Mouse (Mus musculus) midbrain, embryonic 12.5 days (tissue): ENCODE data around the gene Adgra1. TPM values are rescaled to one million over a fixed set of nuclear protein-coding genes. Genes with fewer than 3 reads are reported as not detected.
A peak's percentile ranks its signal among the peaks of the same experiment; 100 is the strongest.

Source experiments
- ATAC-seq: fragments of 200-750 bp; cut with Nextera tagmentation; 2 replicates; pipeline ENCODE4 v1.8.0; 2017; ENCODE audit warnings: low read depth, moderate TSS enrichment, moderate library complexity; ENCODE audit not compliant: low FRiP score
- H3K27ac ChIP-seq: fragments of 300-500 bp; sonication (generic); replicated peaks from 2 replicates; pipeline ENCODE4 v1.5.1; 2016; ENCODE audit warnings: mild to moderate bottlenecking
- H3K27me3 ChIP-seq: fragments of 300-500 bp; sonication (generic); 2 replicates; pipeline ENCODE4 v1.6.1; 2016; ENCODE audit warnings: mild to moderate bottlenecking
- H3K36me3 ChIP-seq: fragments of 300-500 bp; sonication (generic); 2 replicates; pipeline ENCODE4 v1.6.1; 2016
- H3K4me1 ChIP-seq: fragments of 300-500 bp; sonication (generic); 2 replicates; pipeline ENCODE4 v1.6.1; 2016
- H3K4me2 ChIP-seq: fragments of 300-500 bp; sonication (generic); replicated peaks from 2 replicates; pipeline ENCODE4 v1.6.1; 2016; ENCODE audit warnings: mild to moderate bottlenecking, moderate library complexity
- H3K4me3 ChIP-seq: fragments of 300-500 bp; sonication (generic); 2 replicates; pipeline ENCODE4 v1.5.1; 2016; ENCODE audit warnings: mild to moderate bottlenecking
- H3K9ac ChIP-seq: fragments of 300-500 bp; sonication (generic); replicated peaks from 2 replicates; pipeline ENCODE4 v1.6.1; 2016; ENCODE audit warnings: mild to moderate bottlenecking, moderate library complexity
- H3K9me3 ChIP-seq: fragments of 300-500 bp; sonication (generic); 2 replicates; pipeline ENCODE4 v1.6.1; 2016; ENCODE audit warnings: mild to moderate bottlenecking
- whole genome bisulfite sequencing: fragments of 180-500 bp; shearing (Covaris S2); methylation state at CpG from one replicate; pipeline ENCODE4 v1.1.7; 2016; 5-methylcytosine and 5-hydroxymethylcytosine counted together
- polyA plus RNA-seq: library from polyadenylated mRNA; unstranded; fragments of >200 nt; fragmentation: Nextera tagmentation; extraction: Ambion mirVana; gene quantifications from 2 replicates; pipeline ENCODE4 v1.2.1, GENCODE M21; 2016

Gene Adgra1
- 27.0 and 30.3 TPM in 2 replicates for polyA plus RNA-seq

- H3K9me3 ChIP-seq: no peaks in the 10 kb centered on the region
- peak within 1 kb of the TSS; percentile 90 for H3K27ac ChIP-seq
- H3K36me3 ChIP-seq: no peaks in the 10 kb centered on the region
- peaks cover 47% of the 10 kb centered on the region for H3K4me1 ChIP-seq
- H3K4me2 ChIP-seq: peak within 1 kb of the TSS; percentile 56
- H3K4me3 ChIP-seq: peak within 1 kb of the TSS; percentile 36
- H3K9ac ChIP-seq: peak within 1 kb of the TSS; percentile 43
- WGBS: under 1% methylated on average over 27 of the region's 27 CpGs
- ATAC-seq: peak; percentile 86
- peaks cover 16% of the 10 kb centered on the region; the same call in 1 of the 2 replicates for H3K27me3 ChIP-seq
Measured at GRCm38 (mm10) chr7:139834036-139834435, at the start of gene Adgra1. Gene Adgra1 (plus strand): TSS chr7:139834174.

- 79% methylated on average over 2 of the region's 2 CpGs for WGBS
- Histone ChIP-seq H3K27me3 (peaks cover 6% of the 10 kb centered on the region; the same call in 1 of the 2 replicates), H3K9me3 (no peaks in the 10 kb centered on the region), H3K27ac (no peak overlapping the region), H3K9ac (no peak overlapping the region), H3K4me1 (peaks cover 6% of the 10 kb centered on the region; the same call in 1 of the 2 replicates), H3K36me3 (no peaks in the 10 kb centered on the region), H3K4me3 (no peak overlapping the region), H3K4me2 (no peak overlapping the region)
- no peak for ATAC-seq
Measured at GRCm38 (mm10) chr7:139787382-139787781, 46.6 kb upstream of the Adgra1 start.

GRCm38 (mm10) chr7:139788927-139789326, 45.0 kb upstream of the Adgra1 start:
- H3K4me3 ChIP-seq: no peak overlapping the region
- H3K4me1 ChIP-seq: peaks cover 6% of the 10 kb centered on the region; the same call in 1 of the 2 replicates
- no peak overlapping the region for H3K27ac ChIP-seq
- ATAC-seq: no peak
- WGBS: 65% methylated on average over 11 of the region's 11 CpGs
- H3K36me3 ChIP-seq: no peaks in the 10 kb centered on the region
- H3K9ac ChIP-seq: no peak overlapping the region
- H3K9me3 ChIP-seq: no peaks in the 10 kb centered on the region
- no peak overlapping the region for H3K4me2 ChIP-seq
- H3K27me3 ChIP-seq: peaks cover 6% of the 10 kb centered on the region; the same call in 1 of the 2 replicates

GRCm38 (mm10) chr7:139789718-139790117, 44.3 kb upstream of the Adgra1 start:
- Histone ChIP-seq H3K4me2 (no peak overlapping the region), H3K4me3 (no peak overlapping the region), H3K36me3 (no peaks in the 10 kb centered on the region), H3K27me3 (peaks cover 6% of the 10 kb centered on the region; the same call in 1 of the 2 replicates), H3K9ac (no peak overlapping the region), H3K27ac (no peak overlapping the region), H3K4me1 (peaks cover 6% of the 10 kb centered on the region; the same call in 1 of the 2 replicates), H3K9me3 (no peaks in the 10 kb centered on the region)
- ATAC-seq: no peak
- WGBS: 90% methylated on average over 4 of the region's 4 CpGs

DNA sequence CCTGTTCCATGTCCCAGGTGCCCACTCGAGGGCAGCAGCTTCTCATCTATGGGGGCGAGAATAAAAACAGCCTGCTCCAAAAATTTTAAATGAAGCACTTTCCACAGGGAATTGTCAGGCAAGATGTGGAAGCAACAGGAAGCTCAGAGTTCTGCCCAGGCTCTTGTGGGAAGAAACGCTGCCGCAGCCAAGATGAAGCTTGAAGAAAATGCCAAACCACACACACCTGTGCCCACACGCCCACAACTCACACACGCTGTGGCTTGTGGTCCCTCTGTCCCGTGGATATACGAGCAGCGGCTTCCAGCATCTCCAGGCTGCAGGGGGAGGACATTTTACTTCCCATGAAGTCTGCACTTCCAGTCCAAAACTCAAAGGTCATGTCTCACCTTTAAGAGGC, 42.4 kb upstream of the Adgra1 start:
- no peak for ATAC-seq
- Histone ChIP-seq H3K9me3 (no peaks in the 10 kb centered on the region), H3K4me3 (no peak overlapping the region), H3K27ac (no peak overlapping the region), H3K4me2 (no peak overlapping the region), H3K9ac (no peak overlapping the region), H3K27me3 (peaks cover 6% of the 10 kb centered on the region; the same call in 1 of the 2 replicates), H3K36me3 (no peaks in the 10 kb centered on the region), H3K4me1 (peaks cover 6% of the 10 kb centered on the region; the same call in 1 of the 2 replicates)
- 88% methylated on average over 9 of the region's 9 CpGs for WGBS

GRCm38 (mm10) chr7:139795004-139795605, 38.9 kb upstream of the Adgra1 start:
- no peaks in the 10 kb centered on the region for H3K36me3 ChIP-seq
- H3K27ac ChIP-seq: no peak overlapping the region
- H3K4me3 ChIP-seq: no peak overlapping the region
- no peaks in the 10 kb centered on the region for H3K9me3 ChIP-seq
- ATAC-seq: no peak
- 68% methylated on average over 9 of the region's 9 CpGs for WGBS
- no peak overlapping the region for H3K4me2 ChIP-seq
- no peak overlapping the region for H3K9ac ChIP-seq
- peaks cover 6% of the 10 kb centered on the region; the same call in 1 of the 2 replicates for H3K27me3 ChIP-seq
- H3K4me1 ChIP-seq: no peaks in the 10 kb centered on the region

DNA sequence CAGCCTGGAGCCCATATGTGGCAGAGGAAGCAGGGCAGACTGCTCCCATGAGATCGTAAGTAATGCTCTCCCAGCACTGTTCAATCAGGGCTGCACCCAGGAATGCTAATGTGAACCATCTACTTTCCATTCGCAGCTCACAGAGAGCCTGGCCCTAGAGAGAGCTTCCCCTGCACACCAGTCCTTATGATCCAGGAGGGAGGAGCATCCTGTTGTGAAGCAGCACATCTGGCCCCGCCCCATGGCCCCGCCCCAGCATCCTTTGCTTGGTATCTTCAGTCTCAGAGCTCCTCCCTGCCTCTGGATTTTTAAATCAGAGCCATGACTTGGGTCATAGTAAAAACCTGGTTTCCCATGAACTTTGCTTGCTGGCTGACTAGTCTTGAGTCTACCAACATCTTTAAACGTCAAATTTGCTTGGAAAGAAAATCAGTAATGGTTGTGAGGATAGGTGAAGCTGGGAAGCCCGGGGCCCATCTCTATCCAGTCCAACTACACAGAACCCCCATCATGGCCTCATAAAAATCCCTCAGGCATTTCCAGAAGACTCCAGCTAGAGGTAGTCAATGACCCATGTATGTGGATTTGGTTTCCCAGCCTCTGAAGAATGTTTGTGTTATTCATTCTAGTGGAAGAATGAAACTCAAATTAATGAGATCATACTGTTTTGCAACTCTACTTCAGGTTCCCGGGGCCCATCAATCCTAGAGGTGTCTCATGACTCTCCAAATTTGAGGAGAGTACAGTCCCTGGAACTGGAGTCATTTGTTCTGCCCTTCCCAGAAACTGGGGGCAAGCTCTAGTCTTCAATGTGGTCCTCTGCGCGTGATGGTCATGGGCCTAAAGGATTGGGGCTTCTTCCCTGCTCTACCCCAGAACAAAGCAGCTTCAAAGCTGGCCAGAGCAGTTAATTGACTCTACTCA, 36.5 kb upstream of the Adgra1 start:
- WGBS: 73% methylated on average over 9 of the region's 9 CpGs
- Histone ChIP-seq H3K4me1 (no peaks in the 10 kb centered on the region), H3K4me3 (no peak overlapping the region), H3K27me3 (no peaks in the 10 kb centered on the region), H3K9ac (no peak overlapping the region), H3K36me3 (no peaks in the 10 kb centered on the region), H3K27ac (no peak overlapping the region), H3K9me3 (no peaks in the 10 kb centered on the region), H3K4me2 (no peak overlapping the region)
- ATAC-seq: no peak

DNA sequence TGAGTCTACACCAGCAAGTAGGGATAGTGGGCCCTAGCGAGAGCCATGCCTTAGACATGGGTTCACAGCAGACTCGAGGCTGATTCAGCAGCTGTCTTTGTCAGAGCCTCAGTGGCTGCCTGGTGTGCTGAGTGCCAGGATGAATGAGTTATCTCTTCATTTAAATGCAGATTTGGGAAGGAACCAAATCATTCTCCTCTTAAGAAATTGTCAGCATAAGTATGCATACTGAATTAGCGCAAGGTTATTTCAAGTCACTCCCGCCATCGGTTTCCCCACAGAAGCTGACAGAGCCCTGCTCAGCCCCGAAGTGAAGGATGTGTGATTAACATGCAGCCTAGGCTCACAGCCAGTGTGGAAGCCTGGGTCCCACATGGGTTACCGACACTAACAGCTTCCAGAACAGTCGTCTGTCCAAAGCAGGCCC, 27.8 kb upstream of the Adgra1 start:
- H3K4me1 ChIP-seq: peaks cover 8% of the 10 kb centered on the region
- H3K4me2 ChIP-seq: no peak overlapping the region
- H3K27me3 ChIP-seq: peaks cover 4% of the 10 kb centered on the region; the same call in 1 of the 2 replicates
- no peak overlapping the region for H3K9ac ChIP-seq
- H3K36me3 ChIP-seq: no peaks in the 10 kb centered on the region
- 36% methylated on average over 8 of the region's 8 CpGs for WGBS
- no peaks in the 10 kb centered on the region for H3K9me3 ChIP-seq
- no peak overlapping the region for H3K4me3 ChIP-seq
- no peak for ATAC-seq
- no peak overlapping the region for H3K27ac ChIP-seq

DNA sequence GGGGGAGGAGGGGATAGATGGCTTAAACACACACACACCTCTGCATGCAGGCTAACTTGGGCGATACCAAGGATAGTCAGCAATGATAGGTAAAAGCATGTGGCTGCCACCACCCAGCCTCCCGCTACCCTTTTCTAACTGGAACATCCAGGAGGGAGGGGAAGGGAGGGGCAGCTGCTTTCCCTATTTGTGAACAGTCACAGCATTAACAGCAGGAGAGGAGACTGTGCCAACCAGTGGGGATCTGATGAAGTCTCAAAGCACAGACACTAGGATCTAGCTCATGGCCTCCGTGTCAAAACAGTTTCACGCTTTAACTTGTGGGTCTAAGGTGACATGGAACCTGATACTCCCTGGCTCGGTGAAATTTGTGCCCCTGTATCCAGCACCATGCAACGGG, 23.9 kb upstream of the Adgra1 start:
- H3K9ac ChIP-seq: no peak overlapping the region
- H3K27ac ChIP-seq: no peak overlapping the region
- peaks cover 8% of the 10 kb centered on the region for H3K4me1 ChIP-seq
- H3K36me3 ChIP-seq: no peaks in the 10 kb centered on the region
- WGBS: 83% methylated on average over 6 of the region's 6 CpGs
- no peak overlapping the region for H3K4me3 ChIP-seq
- 0 out of 2 replicates have a peak, but pooled peaks cover under 1% of the 10 kb centered on the region for H3K9me3 ChIP-seq
- no peak overlapping the region for H3K4me2 ChIP-seq
- no peaks in the 10 kb centered on the region for H3K27me3 ChIP-seq
- no peak for ATAC-seq

DNA sequence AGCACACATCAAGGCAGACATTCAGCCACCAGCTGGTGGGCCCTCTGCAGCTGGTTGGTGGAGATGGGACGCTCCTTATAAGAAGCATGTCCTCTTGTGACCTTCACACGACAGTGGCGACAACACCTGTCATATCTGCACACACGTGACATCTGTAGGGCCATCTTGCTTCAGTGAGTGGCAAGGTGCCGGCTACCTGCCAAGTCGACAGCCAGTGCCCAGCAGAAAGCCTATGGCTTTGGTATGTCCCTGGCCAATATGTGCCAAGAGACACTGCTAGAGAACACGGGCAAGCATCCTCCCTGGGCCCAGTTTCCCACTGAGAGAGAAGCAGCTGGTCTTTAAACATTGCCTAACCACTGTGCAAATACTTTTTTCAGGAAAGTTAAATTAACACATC, 22.3 kb upstream of the Adgra1 start:
- H3K9me3 ChIP-seq: 0 out of 2 replicates have a peak, but pooled peaks cover 2% of the 10 kb centered on the region
- 87% methylated on average over 7 of the region's 7 CpGs for WGBS
- ATAC-seq: no peak

GRCm38 (mm10) chr7:139813577-139814207, 20.3 kb upstream of the Adgra1 start:
- no peak for ATAC-seq
- Histone ChIP-seq H3K27ac (no peak overlapping the region), H3K4me1 (no peaks in the 10 kb centered on the region), H3K4me3 (no peak overlapping the region), H3K4me2 (no peak overlapping the region), H3K9ac (no peak overlapping the region), H3K27me3 (no peaks in the 10 kb centered on the region), H3K9me3 (0 out of 2 replicates have a peak, but pooled peaks cover 2% of the 10 kb centered on the region), H3K36me3 (no peaks in the 10 kb centered on the region)
- 93% methylated on average over 6 of the region's 6 CpGs for WGBS

More for the DNA sequence above, 22.3 kb upstream of the Adgra1 start:
- Histone ChIP-seq H3K9ac (no peak overlapping the region), H3K36me3 (no peaks in the 10 kb centered on the region), H3K4me2 (no peak overlapping the region), H3K4me3 (no peak overlapping the region), H3K4me1 (no peaks in the 10 kb centered on the region), H3K27ac (no peak overlapping the region), H3K27me3 (no peaks in the 10 kb centered on the region)
